Mouse (Mus musculus) heart, embryonic 12.5 days (tissue): Measurements from ENCODE around the gene Nptx1. TPM values are rescaled to one million over a fixed set of nuclear protein-coding genes. Genes with fewer than 3 reads are reported as not detected.

Source experiments
- ATAC-seq: fragments of 200-750 bp; cut with Nextera tagmentation; 2 replicates; pipeline ENCODE4 v1.8.0; 2017; ENCODE audit warnings: moderate TSS enrichment, moderate library complexity; ENCODE audit not compliant: insufficient number of reproducible peaks, low FRiP score
- H3K27ac ChIP-seq: fragments of 300-500 bp; sonication (generic); 2 replicates; pipeline ENCODE4 v1.5.1; 2016; ENCODE audit warnings: mild to moderate bottlenecking, moderate library complexity; ENCODE audit not compliant: poor library complexity, severe bottlenecking
- H3K27me3 ChIP-seq: fragments of 300-500 bp; sonication (generic); replicated peaks from 2 replicates; pipeline ENCODE4 v1.6.1; 2016; ENCODE audit warnings: mild to moderate bottlenecking, moderate library complexity
- H3K36me3 ChIP-seq: fragments of 300-500 bp; sonication (generic); 2 replicates; pipeline ENCODE4 v1.6.1; 2016; ENCODE audit warnings: mild to moderate bottlenecking, moderate library complexity
- H3K4me1 ChIP-seq: fragments of 300-500 bp; sonication (generic); replicated peaks from 2 replicates; pipeline ENCODE4 v1.6.1; 2016; ENCODE audit warnings: mild to moderate bottlenecking
- H3K4me2 ChIP-seq: fragments of 300-500 bp; sonication (generic); 2 replicates; pipeline ENCODE4 v1.6.1; 2016; ENCODE audit warnings: mild to moderate bottlenecking, moderate library complexity
- H3K4me3 ChIP-seq: fragments of 300-500 bp; sonication (generic); 2 replicates; pipeline ENCODE4 v1.5.1; 2016; ENCODE audit warnings: mild to moderate bottlenecking
- H3K9ac ChIP-seq: fragments of 300-500 bp; sonication (generic); 2 replicates; pipeline ENCODE4 v1.6.1; 2016; ENCODE audit warnings: mild to moderate bottlenecking, moderate library complexity
- H3K9me3 ChIP-seq: fragments of 300-500 bp; sonication (generic); replicated peaks from 2 replicates; pipeline ENCODE4 v1.6.1; 2016; ENCODE audit warnings: mild to moderate bottlenecking, moderate library complexity
- WGBS: fragments of 180-500 bp; shearing (Covaris S2); methylation state at CpG from one replicate; pipeline ENCODE4 v1.1.7; 2016; 5-methylcytosine and 5-hydroxymethylcytosine counted together
- polyA plus RNA-seq: library from polyadenylated mRNA; unstranded; fragments of >200 nt; fragmentation: Nextera tagmentation; extraction: Ambion mirVana; gene quantifications from 2 replicates; pipeline ENCODE4 v1.2.1, GENCODE M21; 2016

Gene Nptx1
- polyA plus RNA-seq, 1 experiment from 2014 or later: 1.8 TPM

- Histone ChIP-seq H3K27ac (no peak overlapping the region), H3K4me1 (peaks cover 45% of the 10 kb centered on the region), H3K9me3 (no peaks in the 10 kb centered on the region), H3K27me3 (peaks cover 88% of the 10 kb centered on the region), H3K4me3 (no peak overlapping the region), H3K36me3 (no peaks in the 10 kb centered on the region), H3K9ac (no peak overlapping the region), H3K4me2 (no peak overlapping the region)
- WGBS: 50% methylated on average over 10 of the region's 10 CpGs
- no peak for ATAC-seq
Measured at GRCm38 (mm10) chr11:119550546-119551335, 3.2 kb upstream of the Nptx1 start.

GRCm38 (mm10) chr11:119549371-119549811 lies 1.8 kb upstream of the Nptx1 start:
- H3K27ac ChIP-seq: no peak overlapping the region
- under 1% methylated on average over 42 of the region's 43 CpGs for WGBS
- peak overlapping the region; percentile 99 for H3K4me2 ChIP-seq
- peaks cover 97% of the 10 kb centered on the region for H3K27me3 ChIP-seq
- no peak for ATAC-seq
- H3K9ac ChIP-seq: peak overlapping the region; percentile 49
- H3K9me3 ChIP-seq: no peaks in the 10 kb centered on the region
- H3K4me1 ChIP-seq: peaks cover 47% of the 10 kb centered on the region
- no peaks in the 10 kb centered on the region for H3K36me3 ChIP-seq
- peak overlapping the region; percentile 58 for H3K4me3 ChIP-seq

DNA sequence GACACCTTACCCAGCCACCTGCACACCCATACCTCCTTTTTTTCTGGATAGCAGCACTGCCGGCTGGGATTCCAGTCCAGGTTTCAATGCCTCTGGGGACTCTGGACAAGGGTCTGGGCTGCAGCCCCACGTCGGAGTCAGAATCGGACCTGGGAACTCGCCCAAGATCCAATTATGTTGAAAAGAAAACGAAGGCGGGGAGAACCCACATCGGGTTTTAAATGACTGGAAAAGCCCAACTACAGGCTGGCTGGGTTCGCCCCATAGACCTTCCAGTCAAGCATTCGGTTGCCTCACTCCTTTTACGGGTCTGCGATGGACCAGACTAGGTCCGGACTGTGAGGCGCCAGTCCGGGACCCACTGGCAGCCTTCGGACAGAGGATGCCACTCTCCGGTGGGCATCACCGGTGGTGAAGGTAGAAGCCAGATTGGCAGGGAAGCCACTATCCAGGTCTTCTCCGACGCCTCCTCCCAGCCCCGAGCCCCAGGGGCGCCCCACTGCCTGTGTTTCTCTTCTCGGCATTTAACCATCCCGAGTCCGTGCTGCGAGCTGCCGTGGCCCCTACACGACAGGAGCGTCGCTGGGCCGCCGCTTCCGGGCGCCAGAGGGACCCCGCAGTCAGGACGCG lies 1.3 kb upstream of the Nptx1 start:
- no peak for ATAC-seq
- WGBS: under 1% methylated on average over 37 of the region's 37 CpGs
- peaks cover 47% of the 10 kb centered on the region for H3K4me1 ChIP-seq
- no peak overlapping the region for H3K27ac ChIP-seq
- no peaks in the 10 kb centered on the region for H3K9me3 ChIP-seq
- peaks cover 97% of the 10 kb centered on the region for H3K27me3 ChIP-seq
- H3K9ac ChIP-seq: peak overlapping the region; percentile 49
- peak overlapping the region; percentile 99 for H3K4me2 ChIP-seq
- no peaks in the 10 kb centered on the region for H3K36me3 ChIP-seq
- H3K4me3 ChIP-seq: peak overlapping the region; percentile 58

- Histone ChIP-seq H3K27me3 (peaks cover 97% of the 10 kb centered on the region), H3K4me3 (peak overlapping the region; percentile 58), H3K36me3 (no peaks in the 10 kb centered on the region), H3K9ac (peak overlapping the region; percentile 62; the same call in 1 of the 2 replicates), H3K27ac (no peak overlapping the region), H3K9me3 (no peaks in the 10 kb centered on the region), H3K4me1 (peaks cover 47% of the 10 kb centered on the region), H3K4me2 (peak overlapping the region; percentile 99)
- under 1% methylated on average over 35 of the region's 39 CpGs for WGBS
- ATAC-seq: no peak
Measured at GRCm38 (mm10) chr11:119547951-119548591, 518 bp upstream of the Nptx1 start.

DNA sequence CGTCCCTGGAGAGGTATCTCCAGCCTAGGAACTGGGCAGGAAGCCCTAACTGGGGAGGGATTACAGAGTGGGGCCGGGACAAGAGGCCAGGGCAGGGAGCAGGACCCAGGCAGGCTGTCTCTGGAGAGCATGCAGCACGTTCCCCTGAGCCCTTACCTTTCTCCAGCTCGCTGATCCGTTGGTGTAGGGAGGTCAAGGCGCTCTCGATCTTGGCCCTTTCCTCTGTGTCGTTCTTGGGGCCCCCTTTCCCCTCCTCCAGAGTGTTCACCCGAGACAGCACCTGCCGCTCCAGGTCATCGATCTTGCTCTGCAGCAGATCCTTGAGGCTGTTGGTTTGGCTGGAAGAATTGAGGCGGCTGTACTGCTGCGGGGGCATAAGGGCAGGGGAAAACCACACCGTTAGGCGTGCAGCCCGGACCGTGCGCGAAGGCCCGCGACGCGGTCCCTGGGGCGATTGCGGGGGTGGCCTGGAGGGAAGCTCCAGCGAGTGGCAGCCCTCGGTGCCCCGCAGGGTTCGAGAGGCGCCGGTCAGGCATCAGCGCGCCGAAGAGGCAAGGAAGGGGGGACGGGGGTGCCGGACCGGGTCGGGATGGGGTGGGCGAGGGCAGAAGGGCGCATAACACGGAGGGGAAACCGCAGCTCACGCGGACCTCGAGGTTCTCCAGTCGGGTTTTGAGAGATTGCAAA lies 914 bp downstream of the Nptx1 start:
- Histone ChIP-seq H3K4me3 (peak overlapping the region; percentile 58), H3K36me3 (no peaks in the 10 kb centered on the region), H3K9ac (peak overlapping the region; percentile 62), H3K27me3 (peaks cover 100% of the 10 kb centered on the region), H3K4me1 (peaks cover 43% of the 10 kb centered on the region), H3K4me2 (peak overlapping the region; percentile 99), H3K27ac (no peak overlapping the region), H3K9me3 (no peaks in the 10 kb centered on the region)
- no peak for ATAC-seq
- WGBS: 1% methylated on average over 46 of the region's 46 CpGs

GRCm38 (mm10) chr11:119545741-119546495 lies 1.6 kb downstream of the Nptx1 start:
- Histone ChIP-seq H3K9me3 (no peaks in the 10 kb centered on the region), H3K27me3 (peaks cover 100% of the 10 kb centered on the region), H3K4me1 (peaks cover 43% of the 10 kb centered on the region), H3K4me2 (peak overlapping the region; percentile 99), H3K9ac (0 out of 2 replicates have a peak overlapping the region, but pooled peaks have one; percentile 62), H3K4me3 (peak overlapping the region; percentile 58), H3K27ac (no peak overlapping the region), H3K36me3 (no peaks in the 10 kb centered on the region)
- ATAC-seq: no peak
- WGBS: 7% methylated on average over 10 of the region's 10 CpGs

DNA sequence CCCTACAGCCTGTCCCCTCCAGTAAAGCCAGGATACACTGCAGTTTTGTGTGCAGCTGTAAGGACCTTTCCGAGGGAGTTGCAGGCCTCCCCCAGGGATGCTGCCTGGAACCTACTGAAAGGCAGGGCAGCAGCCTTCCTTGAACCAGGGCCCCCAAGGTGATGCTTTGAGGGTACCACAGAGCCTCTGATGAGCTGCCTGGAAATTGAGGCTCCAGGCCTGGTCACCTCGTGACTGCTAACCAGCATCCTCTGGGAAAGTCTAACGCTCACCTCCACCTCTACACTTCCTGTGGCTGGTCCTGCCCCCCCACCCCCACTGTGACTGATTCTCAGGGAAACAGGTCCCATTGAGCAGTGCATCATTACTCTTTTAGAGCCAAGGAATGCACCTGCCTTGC lies 2.3 kb downstream of the Nptx1 start:
- H3K36me3 ChIP-seq: no peaks in the 10 kb centered on the region
- H3K27ac ChIP-seq: no peak overlapping the region
- 44% methylated on average over 3 of the region's 3 CpGs for WGBS
- no peak for ATAC-seq
- H3K9me3 ChIP-seq: no peaks in the 10 kb centered on the region
- no peak overlapping the region for H3K4me3 ChIP-seq
- H3K9ac ChIP-seq: no peak overlapping the region
- peaks cover 43% of the 10 kb centered on the region for H3K4me1 ChIP-seq
- no peak overlapping the region for H3K4me2 ChIP-seq
- H3K27me3 ChIP-seq: peaks cover 100% of the 10 kb centered on the region

- no peak overlapping the region for H3K9ac ChIP-seq
- no peak overlapping the region for H3K4me3 ChIP-seq
- H3K27me3 ChIP-seq: peaks cover 100% of the 10 kb centered on the region
- no peak overlapping the region for H3K4me2 ChIP-seq
- no peak overlapping the region for H3K27ac ChIP-seq
- H3K9me3 ChIP-seq: no peaks in the 10 kb centered on the region
- no peak for ATAC-seq
- peaks cover 41% of the 10 kb centered on the region for H3K4me1 ChIP-seq
- WGBS: 78% methylated on average over 15 of the region's 15 CpGs
- no peaks in the 10 kb centered on the region for H3K36me3 ChIP-seq
Measured at GRCm38 (mm10) chr11:119544518-119545105, 2.9 kb downstream of the Nptx1 start.

DNA sequence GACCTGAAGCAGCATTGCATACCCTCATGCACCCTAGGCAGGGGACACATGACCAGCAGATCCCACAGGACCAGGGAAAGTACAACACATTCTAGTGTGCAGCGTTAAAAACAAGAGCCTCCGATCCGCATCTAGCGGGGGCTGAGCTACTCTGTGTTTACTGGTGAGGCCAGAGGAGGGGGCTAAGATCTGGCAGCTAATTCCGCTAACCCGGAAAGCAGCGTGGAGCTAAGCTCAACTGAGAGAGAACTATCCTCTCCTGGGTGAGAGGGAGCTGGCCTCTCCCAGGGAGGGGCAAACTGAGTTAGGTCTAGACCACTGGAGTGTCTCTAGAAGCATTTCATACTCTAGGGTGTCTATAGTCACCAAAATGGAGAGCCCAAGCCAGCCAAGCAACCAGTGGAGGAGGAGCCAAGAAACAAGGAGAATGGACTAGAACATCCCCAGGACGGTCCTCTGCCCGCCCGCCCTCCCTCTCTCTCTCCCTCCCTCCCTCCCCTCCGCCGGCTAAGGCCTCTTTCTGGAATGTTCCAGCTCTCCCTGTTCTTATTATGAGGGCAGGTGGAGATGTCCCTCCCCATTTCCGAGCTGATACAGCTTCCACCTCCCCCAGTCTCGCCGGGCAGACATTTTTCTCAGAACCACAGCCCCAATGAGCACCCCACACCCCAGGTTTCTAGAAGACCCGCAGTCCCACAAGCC lies 3.6 kb downstream of the Nptx1 start:
- no peaks in the 10 kb centered on the region for H3K9me3 ChIP-seq
- WGBS: 41% methylated on average over 16 of the region's 16 CpGs
- no peak overlapping the region for H3K9ac ChIP-seq
- no peak for ATAC-seq
- peaks cover 34% of the 10 kb centered on the region for H3K4me1 ChIP-seq
- H3K4me2 ChIP-seq: no peak overlapping the region
- no peaks in the 10 kb centered on the region for H3K36me3 ChIP-seq
- H3K27ac ChIP-seq: no peak overlapping the region
- peaks cover 99% of the 10 kb centered on the region for H3K27me3 ChIP-seq
- no peak overlapping the region for H3K4me3 ChIP-seq

GRCm38 (mm10) chr11:119542886-119543285 lies 4.7 kb downstream of the Nptx1 start:
- Histone ChIP-seq H3K4me2 (no peak overlapping the region), H3K27ac (no peak overlapping the region), H3K9me3 (no peaks in the 10 kb centered on the region), H3K27me3 (peaks cover 89% of the 10 kb centered on the region), H3K9ac (no peak overlapping the region), H3K36me3 (no peaks in the 10 kb centered on the region), H3K4me3 (no peak overlapping the region), H3K4me1 (peaks cover 24% of the 10 kb centered on the region)
- WGBS: 62% methylated on average over 5 of the region's 5 CpGs
- ATAC-seq: no peak
